ENCODE assay signal across 9 mouse cellular contexts in the genomic region with DNA sequence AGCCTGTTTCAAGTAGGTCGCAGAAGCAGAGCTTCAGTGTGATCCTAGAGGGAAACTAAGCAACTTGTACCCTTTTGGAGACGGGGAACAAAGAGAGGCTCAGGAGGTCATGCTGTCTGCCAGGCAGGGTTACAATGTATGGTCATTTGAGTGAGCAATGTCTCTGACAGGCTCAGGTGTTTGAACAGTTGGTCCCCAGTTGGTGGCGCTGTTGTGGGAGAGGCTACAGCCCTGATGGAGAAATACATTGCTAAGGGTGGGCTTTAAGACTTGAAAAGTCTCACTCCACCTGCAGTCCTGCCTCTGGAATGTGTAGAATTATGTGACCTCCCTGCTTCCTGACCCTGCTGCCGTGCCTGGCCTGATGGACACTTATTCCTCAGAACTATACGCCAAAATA. TPM values are rescaled to one million over a fixed set of nuclear protein-coding genes. Genes with fewer than 3 reads are reported as not detected.
DNase-seq lines count a peak whose midpoint lies in the region; ATAC-seq and TF ChIP-seq lines count a peak whose summit lies in the region.
"Had no signal": no experiment of that assay in that cellular context is flagged by ENCODE, and none has a peak within 500 bp of the region (broad histone marks: within the 10 kb centered on the region; RNA-seq: fewer than 3 reads in every experiment).

No protein-coding gene starts in this region.

- no peak for DNase-seq in layer of hippocampus, adult 2 months (ENCODE audit: low spot score in 2 of 2)
- DNase-seq in layer of hippocampus, postnatal 14 days (ENCODE audit: low spot score in 2 of 2) = no peak
- peak; percentile 55 for DNase-seq in ZHBTc4 (ENCODE audit: low read depth, low spot score)
- DNase-seq in layer of hippocampus, adult 8-10 months (ENCODE audit: low spot score in 2 of 2) = no peak
- DNase-seq in adrenal gland, adult 2 months = no peak

- peak overlapping the region; percentile 96; the same call in 1 of the 2 replicates for H3K27ac ChIP-seq in layer of hippocampus, adult 2 months
- H3K27ac ChIP-seq: embryonic facial prominence, embryonic 12.5 days; limb, embryonic 15.5 days had no signal

- no peak overlapping the region for H3K4me3 ChIP-seq in layer of hippocampus, adult 2 months
- no peak overlapping the region for H3K4me3 ChIP-seq in E14TG2a.4 (replicated peaks; ENCODE audit: low read length)
- H3K4me3 ChIP-seq: embryonic facial prominence, embryonic 12.5 days; limb, embryonic 15.5 days had no signal

- H3K9me3 ChIP-seq in E14TG2a.4 (ENCODE audit: low read length) = no peaks in the 10 kb centered on the region
- H3K9me3 ChIP-seq: embryonic facial prominence, embryonic 12.5 days; limb, embryonic 15.5 days had no signal

- peak; percentile 69 for TF ChIP-seq CTCF in layer of hippocampus, adult 2 months (conservative IDR thresholded peaks at IDR 0.05)
- TF ChIP-seq CTCF in E14TG2a.4 (conservative IDR thresholded peaks at IDR 0.05; ENCODE audit: low read length) = peak; percentile 66

- no peaks in the 10 kb centered on the region for H3K36me3 ChIP-seq in E14TG2a.4 (ENCODE audit: insufficient read depth, low read length)
- H3K36me3 ChIP-seq: embryonic facial prominence, embryonic 12.5 days; limb, embryonic 15.5 days had no signal

- peaks cover 19% of the 10 kb centered on the region for H3K27me3 ChIP-seq in E14TG2a.4 (ENCODE audit: insufficient read depth, low read length)
- H3K27me3 ChIP-seq: embryonic facial prominence, embryonic 12.5 days had no signal

- H3K4me1 ChIP-seq in E14TG2a.4 (replicated peaks; ENCODE audit: low read depth, low read length) = peaks cover 25% of the 10 kb centered on the region

- ATAC-seq in megakaryocyte-erythroid progenitor cell, adult 5-6 weeks (replicated peaks; ENCODE audit: low FRiP score, low TSS enrichment, poor library complexity, severe bottlenecking) = peak; percentile 81

RNA-seq across cellular contexts. Expression of a gene that starts 21.4 kb away (rescaled TPM):
- total RNA-seq in layer of hippocampus, adult 2 months (2021) = 10 to 100 TPM; 42.7 to 45.3 TPM
- 10 to 100 TPM; 36.0 to 37.0 TPM for total RNA-seq in layer of hippocampus, postnatal 14 days (2021)
- 1.8 and 7.6 TPM in 2 replicates for total RNA-seq in megakaryocyte-erythroid progenitor cell, adult 5-6 weeks (2014; fragmentation: Nextera tagmentation)
- total RNA-seq in megakaryocyte-erythroid progenitor cell, adult 5-6 weeks (2017) = 1.6 and 1.8 TPM in 2 replicates
- 10 to 100 TPM; 37.9 to 43.5 (median 40.1) TPM for total RNA-seq in layer of hippocampus, adult 8-10 months (2022)
- 1 to 10 TPM; 1.6 to 2.6 TPM for total RNA-seq in adrenal gland, adult 2 months (2021)
- 0.11 and 0.62 TPM in 2 replicates for polyA plus RNA-seq in adrenal gland, adult 2 months (2012; rRNA removed)

Comparison
In these comparisons a context has a peak if more than half of its experiments do, and no peak if none do; other contexts are left out.
1. RNA of a gene that starts 21.4 kb away (total RNA-seq): 42.7 to 45.3 TPM in layer of hippocampus, adult 2 months, 37.9 to 43.5 TPM in layer of hippocampus, adult 8-10 months and 36.0 to 37.0 TPM in layer of hippocampus, postnatal 14 days; 1.6 to 2.6 TPM in adrenal gland, adult 2 months and 1.6 to 7.6 TPM in megakaryocyte-erythroid progenitor cell, adult 5-6 weeks; every median in the first group is over 4 times any median in the second.